In genomic region chr4:149215397-149215796, GRCm38 (mm10) we compare ENCODE assay signal across 27 mouse cellular contexts. TPM values are rescaled to one million over a fixed set of nuclear protein-coding genes. Genes with fewer than 3 reads are reported as not detected.
DNase-seq lines count a peak whose midpoint lies in the region; ATAC-seq and TF ChIP-seq lines count a peak whose summit lies in the region.
"Had no signal": no experiment of that assay in that cellular context is flagged by ENCODE, and none has a peak within 500 bp of the region (broad histone marks: within the 10 kb centered on the region; RNA-seq: fewer than 3 reads in every experiment).

No protein-coding gene starts in this region.

- 0 out of 2 replicates have a peak overlapping the region, but pooled peaks have one; percentile 11 for H3K27ac ChIP-seq in left cerebral cortex, adult 2 months
- H3K27ac ChIP-seq in intestine, embryonic 14.5 days (ENCODE audit: low read depth) = no peak overlapping the region
- peak overlapping the region; percentile 39; the same call in 1 of the 2 replicates for H3K27ac ChIP-seq in stomach, embryonic 16.5 days (ENCODE audit: low read length)
- H3K27ac ChIP-seq: heart, embryonic 15.5 days; hindbrain, embryonic 14.5 days; kidney, embryonic 15.5 days; macrophage; midbrain, embryonic 15.5 days; neural tube, embryonic 13.5 days had no signal

- peaks cover 11% of the 10 kb centered on the region for H3K4me1 ChIP-seq in intestine, embryonic 14.5 days (replicated peaks; ENCODE audit: control insufficient read depth, insufficient read depth, low read length)
- H3K4me1 ChIP-seq in stomach, embryonic 16.5 days (ENCODE audit: control insufficient read depth, insufficient read depth, low read length) = peaks cover 15% of the 10 kb centered on the region; the same call in 1 of the 2 replicates

- ATAC-seq in intestine, embryonic 14.5 days (replicated peaks; ENCODE audit: low FRiP score, low TSS enrichment, low read depth) = 0 out of 2 replicates have a peak, but pooled peaks have one; percentile 23
- ATAC-seq in stomach, embryonic 16.5 days (ENCODE audit: insufficient read depth, low FRiP score) = no peak
- ATAC-seq in frontal cortex, adult (ENCODE audit: low TSS enrichment) = no peak
- no peak for ATAC-seq in cerebellum, adult (ENCODE audit: insufficient number of reproducible peaks, low FRiP score, low TSS enrichment)
- ATAC-seq: CD4-positive, CD25-positive, alpha-beta regulatory T cell, adult 4 months; forebrain, embryonic 16.5 days; liver, postnatal 0 days; lung, postnatal 0 days; midbrain, embryonic 15.5 days; Patski had no signal

- 24% methylated on average over 2 of the region's 2 CpGs for WGBS in intestine, embryonic 14.5 days
- WGBS in stomach, embryonic 16.5 days = 22% methylated on average over 2 of the region's 2 CpGs

- H3K4me2 ChIP-seq in intestine, embryonic 14.5 days (ENCODE audit: low read length) = no peak overlapping the region
- H3K4me2 ChIP-seq in stomach, embryonic 16.5 days (ENCODE audit: low read depth, low read length) = no peak overlapping the region
- H3K4me2 ChIP-seq: heart, embryonic 15.5 days; hindbrain, embryonic 14.5 days; kidney, embryonic 15.5 days; liver, embryonic 11.5 days; midbrain, embryonic 15.5 days; neural tube, embryonic 13.5 days had no signal

- no peaks in the 10 kb centered on the region for H3K27me3 ChIP-seq in intestine, embryonic 14.5 days (replicated peaks; ENCODE audit: control insufficient read depth, insufficient read depth, low read length)
- H3K27me3 ChIP-seq in stomach, embryonic 16.5 days (ENCODE audit: control insufficient read depth, insufficient read depth, low read length) = no peaks in the 10 kb centered on the region
- H3K27me3 ChIP-seq: heart, embryonic 15.5 days; kidney, embryonic 15.5 days; midbrain, embryonic 15.5 days; neural tube, embryonic 13.5 days; Patski had no signal

- no peak overlapping the region for H3K9ac ChIP-seq in intestine, embryonic 14.5 days (ENCODE audit: low read length)
- H3K9ac ChIP-seq in stomach, embryonic 16.5 days (ENCODE audit: low read length) = no peak overlapping the region
- H3K9ac ChIP-seq: heart, embryonic 15.5 days; hindbrain, embryonic 14.5 days; kidney, embryonic 15.5 days; liver, postnatal 0 days; midbrain, embryonic 15.5 days; neural tube, embryonic 13.5 days had no signal

- TF ChIP-seq CTCF in left cerebral cortex, adult 2 months (IDR thresholded peaks at IDR 0.05) = no peak

- intact Hi-C loops in left cerebral cortex, adult 2 months (cut with DNase I) = no loop called here

- DNase-seq in adrenal gland, adult 2 months = peak; percentile 33
- no peak for DNase-seq in adrenal gland, postnatal 25 days
- no peak for DNase-seq in left cerebral cortex, adult 2 months (ENCODE audit: extremely low spot score in 1 of 2, low spot score in 2 of 2)
- DNase-seq in left cerebral cortex, adult 18-20 months (ENCODE audit: low spot score in 2 of 2) = no peak
- no peak for DNase-seq in intestine, embryonic 14.5 days (ENCODE audit: low spot score)
- DNase-seq: cerebellum, adult 11-12 months; cerebellum, postnatal 10 days; heart, postnatal 36 days; kidney, adult 11 months; kidney, postnatal 36 days; liver, postnatal 0 days; right cerebral cortex, postnatal 4 days had no signal

- H3K9me3 ChIP-seq in intestine, embryonic 14.5 days (ENCODE audit: control insufficient read depth, low read length) = 0 out of 2 replicates have a peak, but pooled peaks cover 3% of the 10 kb centered on the region
- no peaks in the 10 kb centered on the region for H3K9me3 ChIP-seq in stomach, embryonic 16.5 days (replicated peaks; ENCODE audit: control insufficient read depth, low read length)
- H3K9me3 ChIP-seq: heart, embryonic 15.5 days; kidney, embryonic 15.5 days; midbrain, embryonic 15.5 days; neural tube, embryonic 13.5 days had no signal

- no peak overlapping the region for H3K4me3 ChIP-seq in left cerebral cortex, adult 2 months
- no peak overlapping the region for H3K4me3 ChIP-seq in intestine, embryonic 14.5 days (ENCODE audit: low read depth, low read length)
- no peak overlapping the region for H3K4me3 ChIP-seq in stomach, embryonic 16.5 days (replicated peaks; ENCODE audit: low read length)
- H3K4me3 ChIP-seq: heart, embryonic 15.5 days; kidney, embryonic 15.5 days; midbrain, embryonic 15.5 days; myocyte; neural tube, embryonic 13.5 days had no signal

- H3K36me3 ChIP-seq in intestine, embryonic 14.5 days (ENCODE audit: control insufficient read depth, insufficient read depth, low read length) = peaks cover 38% of the 10 kb centered on the region
- peaks cover 18% of the 10 kb centered on the region for H3K36me3 ChIP-seq in stomach, embryonic 16.5 days (ENCODE audit: control insufficient read depth, insufficient read depth, low read length)

RNA-seq across cellular contexts. Expression of gene Pgd, which starts 48.8 kb away (rescaled TPM):
- 100 to 1,000 TPM; 225 to 340 TPM for total RNA-seq in adrenal gland, adult 2 months (2021)
- polyA plus RNA-seq in adrenal gland, adult 2 months (2012; rRNA removed) = 201 and 255 TPM in 2 replicates
- 303 and 313 TPM in 2 replicates for total RNA-seq in adrenal gland, postnatal 25 days (2021)
- total RNA-seq in left cerebral cortex, adult 2 months (2021) = 10 to 100 TPM; 35.1 to 36.5 TPM
- total RNA-seq in left cerebral cortex, adult 18-20 months (2021) = 10 to 100 TPM; 33.1 to 37.7 TPM
- polyA plus RNA-seq in intestine, embryonic 14.5 days (2014; fragmentation: Nextera tagmentation; extraction: Ambion mirVana) = 67.2 and 76.5 TPM in 2 replicates
- polyA plus RNA-seq in stomach, embryonic 16.5 days (2015; fragmentation: Nextera tagmentation; extraction: Ambion mirVana) = 206 and 241 TPM in 2 replicates
